17 mouse cellular contexts compared by ENCODE assay signal in the genomic region with DNA sequence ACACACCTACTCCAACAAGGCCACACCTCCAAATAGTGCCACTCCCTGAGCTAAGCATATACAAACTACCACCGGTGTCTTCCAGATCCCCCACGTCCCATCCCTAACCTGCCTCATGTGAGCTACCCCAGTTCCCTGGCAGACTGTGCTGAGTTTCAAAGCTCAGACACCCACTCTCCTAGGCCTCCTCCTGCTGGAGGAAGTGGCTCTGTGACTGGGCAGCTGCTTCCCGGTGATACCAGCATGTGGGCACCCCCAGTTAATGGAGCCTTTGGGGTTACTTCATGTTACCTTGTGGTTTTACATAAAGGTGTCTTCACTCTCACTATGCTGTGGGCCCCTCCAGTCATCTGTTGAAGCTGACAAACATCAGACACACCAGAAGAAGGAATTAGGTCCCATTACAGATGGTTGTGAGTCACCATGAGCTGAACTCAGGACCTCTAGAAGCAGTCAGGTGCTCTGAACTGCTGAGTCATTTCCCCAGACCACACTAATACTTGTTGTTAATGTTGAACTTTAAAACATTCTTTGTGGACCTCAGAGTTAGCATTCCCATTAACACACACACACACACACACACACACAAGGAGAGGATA. TPM values are rescaled to one million over a fixed set of nuclear protein-coding genes. Genes with fewer than 3 reads are reported as not detected.
DNase-seq lines count a peak whose midpoint lies in the region; ATAC-seq and TF ChIP-seq lines count a peak whose summit lies in the region.
"Had no signal": no experiment of that assay in that cellular context is flagged by ENCODE, and none has a peak within 500 bp of the region (broad histone marks: within the 10 kb centered on the region; RNA-seq: fewer than 3 reads in every experiment).

No protein-coding gene starts in this region.

- WGBS in kidney, adult 2 months: 90% methylated on average over 3 of the region's 3 CpGs
- 94% methylated on average over 3 of the region's 3 CpGs for WGBS in kidney, embryonic 15.5 days
- WGBS in liver, embryonic 12.5 days (ENCODE audit: insufficient replicate concordance): 45% methylated on average over 3 of the region's 3 CpGs

- peak; percentile 7 for DNase-seq in kidney, adult 2 months
- DNase-seq in CH12.LX (ENCODE audit: extremely low read depth): peak; percentile 58
- DNase-seq in MEL-GATA-1-ER (ENCODE audit: extremely low read depth, low read depth): peak; percentile 65
- no peak for DNase-seq in embryo, embryonic 10 days (ENCODE audit: low spot score)
- DNase-seq in cerebellum, postnatal 10 days: no peak
- DNase-seq in right cerebral cortex, adult 18-20 months: no peak
- DNase-seq: cerebellum, adult 8-10 months; right cerebral cortex, postnatal 4 days; thymus, postnatal 36 days had no signal

- TF ChIP-seq CTCF in kidney, adult 2 months (conservative IDR thresholded peaks at IDR 0.05; ENCODE audit: insufficient read depth, insufficient read length, low read depth, low read length): no peak
- TF ChIP-seq CTCF in CH12.LX (conservative IDR thresholded peaks at IDR 0.05 in 1 of 2, IDR thresholded peaks at IDR 0.05 in 1 of 2; ENCODE audit: low read depth in 2 of 2, low read length in 2 of 2): no peak

- dilution Hi-C loops in CH12.LX (cut with MboI; ENCODE audit: extremely low pct_ligation_motif_present, extremely low pct_unique_long_range_greater_than_20kb, low sequenced_read_pairs): no loop called here

- no peaks in the 10 kb centered on the region for H3K79me2 ChIP-seq in CH12.LX (replicated peaks; ENCODE audit: control insufficient read depth, extremely low read depth, insufficient read depth, poor library complexity, severe bottlenecking)

- no peak for TF ChIP-seq POLR2A in kidney, adult 2 months (IDR thresholded peaks at IDR 0.05; ENCODE audit: low read depth, low read length)
- TF ChIP-seq POLR2A in CH12.LX (IDR thresholded peaks at IDR 0.05; ENCODE audit: low read depth, low read length): no peak

- TF ChIP-seq EP300 in CH12.LX (IDR thresholded peaks at IDR 0.05; ENCODE audit: low read length): peak; percentile 54; the same call in 1 of the 2 replicates

- no peak for ATAC-seq in kidney, embryonic 15.5 days (replicated peaks; ENCODE audit: low FRiP score)
- ATAC-seq in liver, embryonic 12.5 days: 0 out of 2 replicates have a peak, but pooled peaks have one; percentile 17
- ATAC-seq: lung, postnatal 0 days; midbrain, embryonic 13.5 days had no signal

- TF ChIP-seq RAD21 in CH12.LX (IDR thresholded peaks at IDR 0.05; ENCODE audit: low read depth, low read length): no peak

- no peak overlapping the region for H3K4me2 ChIP-seq in kidney, embryonic 15.5 days
- no peak overlapping the region for H3K4me2 ChIP-seq in CH12.LX (ENCODE audit: insufficient read depth, low read depth, poor library complexity, severe bottlenecking)
- H3K4me2 ChIP-seq in liver, embryonic 12.5 days: no peak overlapping the region
- H3K4me2 ChIP-seq: limb, embryonic 15.5 days; midbrain, embryonic 13.5 days had no signal

- no peak overlapping the region for H3K9ac ChIP-seq in kidney, embryonic 15.5 days
- H3K9ac ChIP-seq in CH12.LX (ENCODE audit: insufficient read depth, low read depth): no peak overlapping the region
- no peak overlapping the region for H3K9ac ChIP-seq in liver, embryonic 12.5 days
- H3K9ac ChIP-seq: limb, embryonic 15.5 days; midbrain, embryonic 13.5 days had no signal

- no peak overlapping the region for H3K4me3 ChIP-seq in kidney, adult 2 months (ENCODE audit: insufficient read depth, low read depth, low read length)
- no peak overlapping the region for H3K4me3 ChIP-seq in kidney, embryonic 15.5 days (replicated peaks)
- no peak overlapping the region for H3K4me3 ChIP-seq in CH12.LX (replicated peaks in 1 of 3; ENCODE audit: low read depth in 2 of 3, low read length in 2 of 3, poor library complexity in 1 of 3)
- H3K4me3 ChIP-seq in liver, embryonic 12.5 days: no peak overlapping the region
- H3K4me3 ChIP-seq: erythroblast, embryonic 14.5 days; limb, embryonic 15.5 days; midbrain, embryonic 13.5 days had no signal

- H3K27me3 ChIP-seq in kidney, adult 2 months (replicated peaks; ENCODE audit: control insufficient read depth, insufficient read depth, low read length): no peaks in the 10 kb centered on the region
- no peaks in the 10 kb centered on the region for H3K27me3 ChIP-seq in kidney, embryonic 15.5 days
- H3K27me3 ChIP-seq in CH12.LX (replicated peaks): no peaks in the 10 kb centered on the region
- no peaks in the 10 kb centered on the region for H3K27me3 ChIP-seq in liver, embryonic 12.5 days (replicated peaks)
- H3K27me3 ChIP-seq: limb, embryonic 15.5 days; midbrain, embryonic 13.5 days had no signal

- H3K9me3 ChIP-seq in kidney, embryonic 15.5 days (replicated peaks): no peaks in the 10 kb centered on the region
- H3K9me3 ChIP-seq in CH12.LX (replicated peaks; ENCODE audit: low read length): no peaks in the 10 kb centered on the region
- H3K9me3 ChIP-seq in liver, embryonic 12.5 days (replicated peaks): no peaks in the 10 kb centered on the region
- H3K9me3 ChIP-seq: limb, embryonic 15.5 days; midbrain, embryonic 13.5 days had no signal

- in situ Hi-C loops in CH12.LX (cut with MboI; ENCODE audit: low pct_ligation_motif_present, low pct_unique_long_range_greater_than_20kb, low sequenced_read_pairs): no loop called here

- H3K36me3 ChIP-seq in kidney, adult 2 months (ENCODE audit: control insufficient read depth, insufficient read depth, low read length): no peaks in the 10 kb centered on the region
- H3K36me3 ChIP-seq in kidney, embryonic 15.5 days: peaks cover 32% of the 10 kb centered on the region
- H3K36me3 ChIP-seq in CH12.LX (replicated peaks in 1 of 2; ENCODE audit: control insufficient read depth in 1 of 2, insufficient read depth in 1 of 2, low read length in 1 of 2): peaks cover 54 to 97% of the 10 kb centered on the region in 2 experiments
- H3K36me3 ChIP-seq in liver, embryonic 12.5 days: peaks cover 62% of the 10 kb centered on the region

- no peak overlapping the region for H3K27ac ChIP-seq in kidney, adult 2 months (ENCODE audit: insufficient read depth, low read depth, low read length)
- no peak overlapping the region for H3K27ac ChIP-seq in kidney, embryonic 15.5 days
- H3K27ac ChIP-seq in CH12.LX (ENCODE audit: insufficient read depth, low read depth): no peak overlapping the region
- H3K27ac ChIP-seq in liver, embryonic 12.5 days: no peak overlapping the region
- H3K27ac ChIP-seq: kidney, postnatal 0 days; limb, embryonic 15.5 days; midbrain, embryonic 13.5 days had no signal

- no peaks in the 10 kb centered on the region for H3K4me1 ChIP-seq in kidney, adult 2 months (ENCODE audit: control insufficient read depth, insufficient read depth, low read length)
- H3K4me1 ChIP-seq in kidney, embryonic 15.5 days: 0 out of 2 replicates have a peak, but pooled peaks cover 3% of the 10 kb centered on the region
- H3K4me1 ChIP-seq in CH12.LX (ENCODE audit: control insufficient read depth in 1 of 2, insufficient read depth in 2 of 2): peaks cover 2 to 17% of the 10 kb centered on the region in 2 experiments; a peak in 3 of 4 replicates
- 0 out of 2 replicates have a peak, but pooled peaks cover 5% of the 10 kb centered on the region for H3K4me1 ChIP-seq in liver, embryonic 12.5 days
- H3K4me1 ChIP-seq: limb, embryonic 15.5 days; midbrain, embryonic 13.5 days had no signal

TF ChIP-seq in CH12.LX, 34 proteins besides CTCF, POLR2A, EP300 and RAD21 (continues in another document):
- no peak for TF ChIP-seq USF1 (IDR thresholded peaks at IDR 0.05; ENCODE audit: low read depth, low read length)
- TF ChIP-seq POLR2AphosphoS2 (IDR thresholded peaks at IDR 0.05; ENCODE audit: low read depth, low read length): no peak
- peak; percentile 38; the same call in 1 of the 2 replicates for TF ChIP-seq IRF4 (IDR thresholded peaks at IDR 0.05; ENCODE audit: low read depth, low read length)
- TF ChIP-seq TBP (conservative IDR thresholded peaks at IDR 0.05; ENCODE audit: low read depth, low read length): no peak
- TF ChIP-seq HCFC1 (IDR thresholded peaks at IDR 0.05; ENCODE audit: low read depth, low read length): no peak
- 0 out of 2 replicates have a peak, but pooled peaks have one; percentile 23 for TF ChIP-seq BHLHE40 (IDR thresholded peaks at IDR 0.05; ENCODE audit: low read depth, low read length)
- TF ChIP-seq NELFE (IDR thresholded peaks at IDR 0.05; ENCODE audit: low read depth, low read length): no peak
- no peak for TF ChIP-seq RCOR1 (conservative IDR thresholded peaks at IDR 0.05; ENCODE audit: low read depth, low read length)
- TF ChIP-seq TCF12 (IDR thresholded peaks at IDR 0.05; ENCODE audit: low read depth, low read length): no peak
- TF ChIP-seq NRF1 (IDR thresholded peaks at IDR 0.05; ENCODE audit: low read depth, low read length): no peak
- TF ChIP-seq MYC (IDR thresholded peaks at IDR 0.05; ENCODE audit: low read depth, low read length): no peak
- TF ChIP-seq SMC3 (IDR thresholded peaks at IDR 0.05; ENCODE audit: low read depth, low read length): no peak
- TF ChIP-seq USF2 (conservative IDR thresholded peaks at IDR 0.05; ENCODE audit: low read depth, low read length): no peak
- TF ChIP-seq MAZ (IDR thresholded peaks at IDR 0.05; ENCODE audit: low read depth, low read length): no peak
- no peak for TF ChIP-seq KAT2A (IDR thresholded peaks at IDR 0.05; ENCODE audit: insufficient replicate concordance, low read length)
- TF ChIP-seq ZNF384 (IDR thresholded peaks at IDR 0.05; ENCODE audit: low read depth, low read length): no peak
- no peak for TF ChIP-seq MXI1 (IDR thresholded peaks at IDR 0.05; ENCODE audit: low read depth, low read length)
- TF ChIP-seq MAFK (IDR thresholded peaks at IDR 0.05; ENCODE audit: insufficient replicate concordance, low read length): peak; percentile 37; the same call in 1 of the 2 replicates
- no peak for TF ChIP-seq ZMIZ1 (IDR thresholded peaks at IDR 0.05; ENCODE audit: low read depth, low read length)
- no peak for TF ChIP-seq PAX5 (IDR thresholded peaks at IDR 0.05; ENCODE audit: low read length)
- TF ChIP-seq MEF2A (IDR thresholded peaks at IDR 0.05; ENCODE audit: borderline replicate concordance, low read depth, low read length): no peak
- no peak for TF ChIP-seq E2F4 (IDR thresholded peaks at IDR 0.05; ENCODE audit: insufficient replicate concordance, low read depth, low read length)
- no peak for TF ChIP-seq ELF1 (IDR thresholded peaks at IDR 0.05; ENCODE audit: low read depth, low read length)
- TF ChIP-seq CHD1 (IDR thresholded peaks at IDR 0.05; ENCODE audit: low read depth, low read length): no peak

RNA-seq across cellular contexts. Expression of a gene that starts 19.8 kb away (rescaled TPM):
- polyA plus RNA-seq in kidney, adult 2 months (2012; rRNA removed): 0.10 and 0.11 TPM in 2 replicates
- 0.05 TPM in 1 of 2 replicates, not detected in the other for polyA plus RNA-seq in kidney, embryonic 15.5 days (2015; fragmentation: Nextera tagmentation; extraction: Ambion mirVana)
- total RNA-seq in CH12.LX (2012; rRNA removed) (not detected in 2 replicates), CH12.LX (2014; rRNA removed) (not detected in 2 replicates)
- not detected in 2 replicates for polyA plus RNA-seq in CH12.LX (2012; ENCODE audit: insufficient read length, low read depth)
- not detected in 2 replicates for polyA plus RNA-seq in liver, embryonic 12.5 days (2016; fragmentation: Nextera tagmentation; extraction: Ambion mirVana)
- total RNA-seq: left cerebral cortex, postnatal 10 days had no signal
- polyA plus RNA-seq: erythroblast, embryonic 14.5 days; midbrain, embryonic 13.5 days had no signal

Comparison
In these comparisons a context has a peak if more than half of its experiments do, and no peak if none do; other contexts are left out.
1. DNase-seq: peak in kidney, adult 2 months (single experiment), CH12.LX (single experiment) and MEL-GATA-1-ER (single experiment); none in embryo, embryonic 10 days (single experiment), cerebellum, postnatal 10 days (0 of 2) and right cerebral cortex, adult 18-20 months (single experiment).